Mouse (Mus musculus): ENCODE measurements around the gene Trim3.

GRCm38 (mm10) chr7:105569512-105570496 lies 63.6 kb downstream of the Trim3 start:
- TF ChIP-seq GATA1 (IDR thresholded peaks at IDR 0.05; ENCODE audit: low read length) = no peak
- TF ChIP-seq TAL1 (IDR thresholded peaks at IDR 0.05; ENCODE audit: low read length) = no peak

Data from erythroblast, embryonic 14.5 days (primary cell).